Comparison of ENCODE assay signal across 15 mouse cellular contexts in the genomic region with DNA sequence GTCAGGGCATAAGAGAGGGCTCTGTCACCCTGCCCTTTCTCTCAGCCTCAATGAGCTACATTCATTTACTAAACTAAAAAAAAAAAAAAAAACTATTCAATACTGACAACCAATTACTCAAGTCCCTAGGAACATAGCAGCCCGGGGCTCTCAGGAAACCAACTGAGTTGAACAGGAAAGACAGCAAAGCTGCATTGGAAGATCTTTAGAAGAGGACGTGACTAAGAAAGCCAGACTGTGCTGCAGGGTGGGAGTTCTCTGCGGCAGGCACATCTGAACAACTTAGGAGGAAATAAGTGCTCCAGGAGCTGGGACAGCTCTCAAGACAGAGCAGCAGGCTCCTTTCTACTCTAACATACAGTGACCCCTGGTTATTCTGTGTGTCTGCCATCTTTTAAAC. TPM values are rescaled to one million over a fixed set of nuclear protein-coding genes. Genes with fewer than 3 reads are reported as not detected.
A peak's percentile ranks its signal among the peaks of the same experiment; 100 is the strongest.
DNase-seq lines count a peak whose midpoint lies in the region; ATAC-seq and TF ChIP-seq lines count a peak whose summit lies in the region.
"Had no signal": no experiment of that assay in that cellular context is flagged by ENCODE, and none has a peak within 500 bp of the region (broad histone marks: within the 10 kb centered on the region; RNA-seq: fewer than 3 reads in every experiment).

No protein-coding gene starts in this region.

- H3K4me1 ChIP-seq in heart, embryonic 11.5 days (ENCODE audit: control insufficient read depth, insufficient read depth, low read length), result 0 out of 2 replicates have a peak, but pooled peaks cover 2% of the 10 kb centered on the region
- H3K4me1 ChIP-seq in lung, embryonic 14.5 days (ENCODE audit: insufficient read depth), result peaks cover 7% of the 10 kb centered on the region; the same call in 1 of the 2 replicates
- peaks cover 0 to 6% of the 10 kb centered on the region in 2 experiments; a peak in 2 of 4 replicates for H3K4me1 ChIP-seq in liver, embryonic 14.5 days (replicated peaks; ENCODE audit: control insufficient read depth in 2 of 2, insufficient read depth in 2 of 2, low read length in 1 of 2)

- H3K4me2 ChIP-seq in heart, embryonic 11.5 days, result no peak overlapping the region
- H3K4me2 ChIP-seq in lung, embryonic 14.5 days, result no peak overlapping the region
- H3K4me2 ChIP-seq in liver, embryonic 14.5 days (ENCODE audit: low read depth), result no peak overlapping the region
- H3K4me2 ChIP-seq: midbrain, embryonic 15.5 days; neural tube, embryonic 12.5 days had no signal

- 42% methylated on average over 3 of the region's 3 CpGs for WGBS in heart, embryonic 11.5 days (ENCODE audit: insufficient replicate concordance)
- 47% methylated on average over 3 of the region's 3 CpGs for WGBS in lung, embryonic 14.5 days
- 18% methylated on average over 3 of the region's 3 CpGs for WGBS in liver, embryonic 14.5 days (ENCODE audit: insufficient replicate concordance)

- no peaks in the 10 kb centered on the region for H3K9me3 ChIP-seq in heart, embryonic 11.5 days (replicated peaks; ENCODE audit: control insufficient read depth, low read length)
- no peaks in the 10 kb centered on the region for H3K9me3 ChIP-seq in lung, embryonic 14.5 days (ENCODE audit: low read depth, low read length)
- H3K9me3 ChIP-seq in liver, embryonic 14.5 days (ENCODE audit: control insufficient read depth, low read length), result no peaks in the 10 kb centered on the region
- H3K9me3 ChIP-seq: midbrain, embryonic 15.5 days; neural tube, embryonic 12.5 days had no signal

- ATAC-seq in heart, embryonic 11.5 days (replicated peaks; ENCODE audit: insufficient number of reproducible peaks, low FRiP score, low TSS enrichment), result no peak
- no peak for ATAC-seq in lung, embryonic 14.5 days (ENCODE audit: insufficient read depth)
- ATAC-seq in liver, embryonic 14.5 days (ENCODE audit: insufficient read depth), result no peak
- ATAC-seq: hindbrain, embryonic 16.5 days; midbrain, embryonic 15.5 days had no signal

- H3K27me3 ChIP-seq in heart, embryonic 11.5 days (ENCODE audit: control insufficient read depth, insufficient read depth, low read length), result no peaks in the 10 kb centered on the region
- no peaks in the 10 kb centered on the region for H3K27me3 ChIP-seq in lung, embryonic 14.5 days (ENCODE audit: insufficient read depth, low read length)
- no peaks in the 10 kb centered on the region for H3K27me3 ChIP-seq in liver, embryonic 14.5 days (ENCODE audit: control insufficient read depth, insufficient read depth, low read length)
- H3K27me3 ChIP-seq: midbrain, embryonic 15.5 days; neural tube, embryonic 12.5 days had no signal

- 0 out of 2 replicates have a peak, but pooled peaks have one; percentile 15 for TF ChIP-seq EP300 in liver, embryonic 14.5 days (IDR thresholded peaks at IDR 0.05; ENCODE audit: low read depth)

- intact Hi-C loops in heart, postnatal 36 days (cut with DNase I), result no loop called here

- no peak overlapping the region for H3K9ac ChIP-seq in heart, embryonic 11.5 days (ENCODE audit: low read depth, low read length)
- H3K9ac ChIP-seq in lung, embryonic 14.5 days, result no peak overlapping the region
- no peak overlapping the region for H3K9ac ChIP-seq in liver, embryonic 14.5 days (replicated peaks)
- H3K9ac ChIP-seq: midbrain, embryonic 15.5 days; neural tube, embryonic 12.5 days had no signal

- H3K27ac ChIP-seq in heart, embryonic 11.5 days (ENCODE audit: low read depth, low read length), result 0 out of 2 replicates have a peak overlapping the region, but pooled peaks have one; percentile 1
- H3K27ac ChIP-seq in lung, embryonic 14.5 days (ENCODE audit: low read depth), result peak overlapping the region; percentile 33; the same call in 1 of the 2 replicates
- H3K27ac ChIP-seq in liver, embryonic 14.5 days, result no peak overlapping the region
- H3K27ac ChIP-seq: midbrain, embryonic 15.5 days; neural tube, embryonic 12.5 days had no signal

- no peak for DNase-seq in heart, postnatal 36 days
- peak; percentile 41 for DNase-seq in lung, embryonic 14.5 days
- DNase-seq in lung, postnatal 14 days, result no peak
- DNase-seq in kidney, adult 8-10 months, result peak; percentile 24 to 37
- DNase-seq in liver, embryonic 14.5 days (ENCODE audit: low read depth in 3 of 3, low spot score in 3 of 3), result no peak
- no peak for DNase-seq in embryo, embryonic 9.5 days (ENCODE audit: extremely low spot score)
- no peak for DNase-seq in urinary bladder, adult 18-20 months (ENCODE audit: low spot score in 2 of 2)
- DNase-seq: cerebellum, adult 11-12 months; lung, adult 2 months; retina, postnatal 1 day; thymus, adult 2 months had no signal

- no peaks in the 10 kb centered on the region for H3K36me3 ChIP-seq in heart, embryonic 11.5 days (ENCODE audit: control insufficient read depth, insufficient read depth, low read length)
- 0 out of 2 replicates have a peak, but pooled peaks cover 5% of the 10 kb centered on the region for H3K36me3 ChIP-seq in lung, embryonic 14.5 days (ENCODE audit: insufficient read depth)
- H3K36me3 ChIP-seq in liver, embryonic 14.5 days (replicated peaks; ENCODE audit: control insufficient read depth, insufficient read depth, low read depth), result no peaks in the 10 kb centered on the region
- H3K36me3 ChIP-seq: midbrain, embryonic 15.5 days had no signal

- no peak overlapping the region for H3K4me3 ChIP-seq in heart, embryonic 11.5 days (ENCODE audit: low read depth, low read length)
- no peak overlapping the region for H3K4me3 ChIP-seq in lung, embryonic 14.5 days (ENCODE audit: low read depth, low read length)
- H3K4me3 ChIP-seq in liver, embryonic 14.5 days (ENCODE audit: insufficient read depth in 1 of 2, low read depth in 2 of 2, low read length in 2 of 2), result no peak overlapping the region
- H3K4me3 ChIP-seq: midbrain, embryonic 15.5 days; neural tube, embryonic 12.5 days had no signal

- no peak for TF ChIP-seq CTCF in lung, embryonic 14.5 days (IDR thresholded peaks at IDR 0.05; ENCODE audit: low read depth)
- TF ChIP-seq CTCF in liver, embryonic 14.5 days (IDR thresholded peaks at IDR 0.05; ENCODE audit: low read depth), result no peak

RNA-seq across cellular contexts. Expression of a gene that starts 46.2 kb away (rescaled TPM):
- polyA plus RNA-seq in heart, embryonic 11.5 days (2014; fragmentation: Nextera tagmentation; extraction: Ambion mirVana), result 39.0 and 41.0 TPM in 2 replicates
- total RNA-seq in heart, postnatal 36 days (2021), result 10 to 100 TPM; 28.9 to 39.5 TPM
- 73.9 and 77.2 TPM in 2 replicates for polyA plus RNA-seq in lung, embryonic 14.5 days (2014; fragmentation: Nextera tagmentation; extraction: Ambion mirVana)
- polyA plus RNA-seq in liver, embryonic 14.5 days (2012; rRNA removed), result 38.8 and 45.7 TPM in 2 replicates
- polyA plus RNA-seq in liver, embryonic 14.5 days (2014; fragmentation: Nextera tagmentation; extraction: Ambion mirVana), result 37.6 and 49.6 TPM in 2 replicates

Comparison
In these comparisons a context has a peak if more than half of its experiments do, and no peak if none do; other contexts are left out.
1. DNase-seq: peak in lung, embryonic 14.5 days (single experiment) and kidney, adult 8-10 months (2 of 2); none in heart, postnatal 36 days (0 of 2), lung, postnatal 14 days (single experiment), liver, embryonic 14.5 days (0 of 3), embryo, embryonic 9.5 days (single experiment) and urinary bladder, adult 18-20 months (0 of 2).